Mouse (Mus musculus): Measurements from ENCODE around the gene Pcdh7.

The Pcdh7 gene

GRCm38 (mm10) chr5:57934666-57935065 is 216.9 kb downstream of the Pcdh7 start:
- no peak for DNase-seq

- no peak for DNase-seq
Measured at GRCm38 (mm10) chr5:57940457-57940856, 222.7 kb downstream of the Pcdh7 start.

GRCm38 (mm10) chr5:57943176-57943575 is 225.4 kb downstream of the Pcdh7 start:
- no peak for DNase-seq

GRCm38 (mm10) chr5:57943611-57944010 is 225.8 kb downstream of the Pcdh7 start:
- DNase-seq, result no peak

- DNase-seq, result no peak
Measured at GRCm38 (mm10) chr5:57945419-57945818, 227.7 kb downstream of the Pcdh7 start.

GRCm38 (mm10) chr5:57959317-57959716 is 241.6 kb downstream of the Pcdh7 start:
- no peak for DNase-seq

- no peak for DNase-seq
Measured at GRCm38 (mm10) chr5:57963792-57964191, 246.0 kb downstream of the Pcdh7 start.

GRCm38 (mm10) chr5:57964201-57964600 is 246.4 kb downstream of the Pcdh7 start:
- no peak for DNase-seq

GRCm38 (mm10) chr5:57993584-57993983 is 275.8 kb downstream of the Pcdh7 start:
- no peak for DNase-seq

- DNase-seq, result no peak
Measured at GRCm38 (mm10) chr5:58021331-58021730, 303.6 kb downstream of the Pcdh7 start.

- no peak for DNase-seq
Measured at GRCm38 (mm10) chr5:58025123-58025522, 307.4 kb downstream of the Pcdh7 start.

GRCm38 (mm10) chr5:58025759-58026158 is 308.0 kb downstream of the Pcdh7 start:
- DNase-seq, result no peak

- DNase-seq, result peak; percentile 17
Measured at GRCm38 (mm10) chr5:58039875-58040274, 322.1 kb downstream of the Pcdh7 start.

GRCm38 (mm10) chr5:58044216-58044615 is 326.4 kb downstream of the Pcdh7 start:
- DNase-seq, result peak; percentile 77

- DNase-seq, result no peak
Measured at GRCm38 (mm10) chr5:58081054-58081453, 363.3 kb downstream of the Pcdh7 start.

- DNase-seq, result no peak
Measured at GRCm38 (mm10) chr5:58082230-58082629, 364.5 kb downstream of the Pcdh7 start.

GRCm38 (mm10) chr5:58083056-58083455 is 365.3 kb downstream of the Pcdh7 start:
- DNase-seq, result no peak

- no peak for DNase-seq
Measured at GRCm38 (mm10) chr5:58083972-58084371, 366.2 kb downstream of the Pcdh7 start.

- DNase-seq, result no peak
Measured at GRCm38 (mm10) chr5:58108665-58109364, 391.0 kb downstream of the Pcdh7 start.

- DNase-seq, result peak; percentile 67
Measured at GRCm38 (mm10) chr5:58116096-58116495, 398.3 kb downstream of the Pcdh7 start.

GRCm38 (mm10) chr5:58117896-58118295 is 400.1 kb downstream of the Pcdh7 start:
- DNase-seq, result no peak

- no peak for DNase-seq
Measured at GRCm38 (mm10) chr5:58118930-58119611, 401.3 kb downstream of the Pcdh7 start.

- DNase-seq, result no peak
Measured at GRCm38 (mm10) chr5:58143897-58144296, 426.1 kb downstream of the Pcdh7 start.

GRCm38 (mm10) chr5:58153966-58154365 is 436.2 kb downstream of the Pcdh7 start:
- DNase-seq, result no peak

GRCm38 (mm10) chr5:58172218-58172617 is 454.5 kb downstream of the Pcdh7 start:
- no peak for DNase-seq
